Mouse (Mus musculus): ENCODE measurements at regions not wholly inside any gene's neighbourhood (a gene's known extent, or its start where the extent isn't known, plus 50 kb on each side); places are given as distances from the start of the nearest gene placed in this dataset.

DNA sequence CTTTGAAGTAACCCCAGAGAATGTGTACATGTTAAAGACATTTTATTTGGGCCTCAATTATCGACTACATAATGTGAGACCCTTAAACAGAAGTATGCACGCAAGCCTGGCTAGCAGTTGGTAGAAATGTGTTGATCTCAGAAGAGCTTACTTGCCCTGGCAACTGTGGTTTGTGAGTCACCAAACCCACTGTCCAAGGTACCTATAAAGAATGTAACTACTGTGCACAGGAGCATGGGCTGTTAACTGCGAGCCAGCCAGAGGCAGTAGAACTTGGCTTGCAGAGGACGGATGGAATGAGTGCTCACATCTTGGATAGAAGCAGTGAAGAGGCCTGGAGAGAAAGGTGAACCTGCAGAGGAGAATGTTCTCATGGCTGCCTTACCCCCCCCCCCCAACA lies 129.9 kb downstream of the Irs2 start:
- in situ Hi-C loops (cut with MboI; ENCODE audit: unreplicated experiment in 2 of 2): no loop called here

DNA sequence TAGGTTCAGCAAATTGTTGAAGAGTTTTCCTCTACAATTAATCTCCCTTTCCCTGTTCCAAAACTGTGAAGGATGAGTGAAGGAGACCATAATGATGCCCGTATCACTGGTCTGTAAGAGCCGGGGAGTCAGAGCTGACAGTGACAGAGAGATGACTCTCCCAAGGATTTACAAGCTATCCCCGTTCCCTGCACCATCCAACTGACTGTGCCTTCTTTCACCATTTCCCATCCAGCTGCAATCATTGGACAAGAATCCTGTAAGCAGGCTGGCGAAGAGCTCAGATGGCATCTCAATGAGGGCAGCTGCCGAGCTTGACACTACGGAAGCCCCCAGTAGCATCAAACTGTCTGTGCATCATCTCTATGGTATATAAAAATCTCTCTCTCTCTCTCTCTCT lies 133.1 kb downstream of the Irs2 start:
- in situ Hi-C loops (cut with MboI; ENCODE audit: unreplicated experiment in 2 of 2): no loop called here

GRCm38 (mm10) chr8:10871451-10871850 lies 136.8 kb downstream of the Irs2 start:
- in situ Hi-C loops (cut with MboI; ENCODE audit: unreplicated experiment in 2 of 2): no loop called here

- in situ Hi-C loops (cut with MboI; ENCODE audit: unreplicated experiment in 2 of 2): no loop called here
These were observed 137.7 kb downstream of the Irs2 start for GRCm38 (mm10) chr8:10870423-10871055.

GRCm38 (mm10) chr8:10869866-10870265 lies 138.4 kb downstream of the Irs2 start:
- in situ Hi-C loops (cut with MboI; ENCODE audit: unreplicated experiment in 2 of 2): no loop called here

DNA sequence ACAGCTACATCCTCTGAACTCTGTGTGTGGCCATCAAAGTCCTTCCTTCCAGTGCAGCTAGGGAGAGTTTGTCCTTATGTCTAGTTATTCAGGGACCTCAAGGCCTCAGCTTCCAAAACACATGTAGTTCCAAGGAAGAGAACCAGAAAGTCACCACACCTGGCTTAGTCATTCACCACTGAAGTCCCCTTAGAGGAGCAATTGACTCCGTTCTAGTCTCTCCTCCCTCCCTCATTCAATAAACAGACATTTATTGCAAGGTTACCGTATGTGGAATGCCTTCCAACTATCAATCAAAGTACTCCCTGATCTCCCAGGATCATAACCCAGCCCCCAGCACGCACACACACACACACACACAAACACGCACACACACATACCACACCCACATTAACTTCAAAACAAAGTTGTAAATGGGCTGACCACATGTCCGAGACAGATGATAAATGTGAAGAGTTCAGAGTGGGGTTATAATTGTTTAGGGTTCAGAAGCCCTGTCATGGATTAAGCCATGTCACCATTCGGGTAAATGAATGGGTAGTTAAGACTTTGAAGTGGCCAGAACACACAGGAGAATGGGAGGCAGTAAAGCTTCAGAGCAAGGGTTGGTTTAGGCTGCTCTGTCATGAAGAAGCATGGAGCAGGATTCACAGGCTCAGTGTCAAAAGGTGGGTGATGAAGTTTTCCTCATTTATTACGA lies 141.4 kb downstream of the Irs2 start:
- in situ Hi-C loops (cut with MboI; ENCODE audit: unreplicated experiment in 2 of 2): no loop called here

- in situ Hi-C loops (cut with MboI; ENCODE audit: unreplicated experiment in 2 of 2): no loop called here
These were observed 142.2 kb downstream of the Irs2 start for GRCm38 (mm10) chr8:10865941-10866513.

GRCm38 (mm10) chr8:10865415-10865821 lies 142.8 kb downstream of the Irs2 start:
- in situ Hi-C loops (cut with MboI; ENCODE audit: unreplicated experiment in 2 of 2): no loop called here

DNA sequence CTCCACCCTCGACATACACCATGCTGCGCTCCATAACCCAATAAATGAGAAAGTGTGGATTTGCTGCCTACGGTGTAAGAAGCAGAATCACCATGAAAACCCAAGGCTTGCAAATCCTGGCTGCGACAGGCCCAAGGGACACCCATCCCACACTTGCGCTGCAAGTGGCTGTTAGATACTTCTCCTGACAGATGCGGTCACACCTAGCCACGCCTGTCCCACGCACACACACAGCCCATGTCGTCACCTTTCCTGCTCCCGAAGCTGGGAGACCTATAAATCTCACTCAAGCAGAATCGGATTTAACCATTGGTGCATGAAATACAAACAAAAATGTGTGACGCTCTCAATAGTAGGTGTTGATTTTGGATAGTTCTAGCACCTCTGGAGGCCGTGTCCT lies 145.8 kb downstream of the Irs2 start:
- in situ Hi-C loops (cut with MboI; ENCODE audit: unreplicated experiment in 2 of 2): no loop called here

DNA sequence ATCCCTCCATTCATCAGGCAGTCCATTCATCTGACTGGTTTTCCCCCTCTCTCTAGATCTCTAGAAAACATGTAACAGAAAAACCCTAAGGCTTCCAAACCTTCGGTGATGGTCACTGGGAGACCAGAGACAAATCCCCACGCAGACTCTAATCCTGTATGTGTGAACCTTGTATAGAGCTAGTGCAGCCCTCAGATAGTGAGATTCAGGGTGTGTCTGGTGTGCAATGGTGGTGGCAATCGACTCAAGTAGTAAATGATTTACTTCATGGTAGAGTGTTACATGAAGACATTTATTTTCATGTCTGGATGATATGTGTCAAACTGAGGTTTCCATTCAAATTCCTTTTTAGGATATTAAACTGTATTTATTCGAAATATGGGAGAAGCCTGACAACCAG lies 147.4 kb downstream of the Irs2 start:
- in situ Hi-C loops (cut with MboI; ENCODE audit: unreplicated experiment in 2 of 2): no loop called here

GRCm38 (mm10) chr8:10857874-10858273 lies 150.4 kb downstream of the Irs2 start:
- in situ Hi-C loops (cut with MboI; ENCODE audit: unreplicated experiment in 2 of 2): loop anchor here in 1 of 2 experiments (5.0 kb wide), 1 partner anchor 69 kb away; no protein-coding TSS in a partner anchor

GRCm38 (mm10) chr8:10856996-10857720 lies 151.1 kb downstream of the Irs2 start:
- in situ Hi-C loops (cut with MboI; ENCODE audit: unreplicated experiment in 2 of 2): loop anchor here in 1 of 2 experiments (5.0 kb wide), 1 partner anchor 70 kb away; no protein-coding TSS in a partner anchor

GRCm38 (mm10) chr8:10855696-10856095 lies 152.6 kb downstream of the Irs2 start:
- in situ Hi-C loops (cut with MboI; ENCODE audit: unreplicated experiment in 2 of 2): loop anchor here in 1 of 2 experiments (5.0 kb wide), 1 partner anchor 72 kb away; no protein-coding TSS in a partner anchor

DNA sequence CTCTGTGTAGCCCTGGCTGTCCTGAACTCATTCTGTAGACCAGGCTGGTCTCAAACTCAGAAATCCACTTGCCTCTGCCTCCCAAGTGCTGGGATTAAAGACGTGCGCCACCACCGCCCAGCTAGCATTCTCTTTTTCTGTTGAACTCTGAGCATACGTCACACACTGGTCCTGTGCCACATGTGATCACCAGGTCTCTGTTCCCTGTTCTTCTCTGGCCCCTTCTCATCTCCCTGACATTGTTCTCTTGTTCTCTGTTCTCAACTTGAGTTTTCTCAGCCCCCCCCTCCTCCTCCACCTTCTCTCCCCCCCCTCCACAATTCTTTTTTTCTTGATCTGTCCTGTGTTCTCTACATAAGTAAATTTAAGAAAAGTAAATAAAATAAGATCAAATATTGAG lies 153.1 kb downstream of the Irs2 start:
- in situ Hi-C loops (cut with MboI; ENCODE audit: unreplicated experiment in 2 of 2): loop anchor here in 1 of 2 experiments (5.0 kb wide), 1 partner anchor 72 kb away; no protein-coding TSS in a partner anchor

DNA sequence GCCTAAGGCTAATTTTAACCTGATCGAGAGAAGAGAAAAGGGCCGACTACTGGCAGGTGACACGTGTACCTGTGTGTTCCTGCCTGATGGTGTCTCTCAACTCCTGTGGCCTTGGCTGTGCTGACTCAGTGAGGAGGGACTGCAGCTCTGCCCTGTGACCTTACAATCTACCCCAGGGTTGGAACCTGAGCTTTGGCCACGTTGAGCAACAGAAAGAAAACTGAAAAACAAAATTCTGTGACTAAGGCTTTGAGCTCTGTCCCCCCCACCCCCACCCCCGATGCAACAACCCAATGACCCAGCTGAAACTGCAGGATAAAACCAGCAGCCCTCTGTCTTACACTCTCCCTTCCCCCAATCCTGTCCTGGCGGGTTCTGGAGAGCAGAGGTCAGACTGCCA lies 153.7 kb downstream of the Irs2 start:
- in situ Hi-C loops (cut with MboI; ENCODE audit: unreplicated experiment in 2 of 2): no loop called here

DNA sequence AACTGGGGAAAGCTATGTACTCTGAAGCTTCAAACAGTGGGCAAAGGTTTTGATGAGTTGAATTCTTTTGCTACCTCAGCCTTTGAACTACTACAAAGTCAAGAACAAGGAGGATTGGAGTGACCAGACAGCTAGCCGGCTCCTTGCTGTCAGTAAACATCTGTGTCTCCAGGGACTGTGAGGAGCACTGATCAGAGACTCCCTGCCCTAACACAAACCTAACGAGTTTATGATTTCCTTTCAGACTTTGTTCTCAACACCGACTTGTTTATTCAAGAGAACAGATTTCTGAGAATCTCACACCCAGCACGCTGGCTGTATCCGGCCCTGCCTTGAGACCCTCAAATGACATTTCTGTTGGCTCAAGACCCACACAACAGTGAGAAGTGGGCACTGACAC lies 154.4 kb downstream of the Irs2 start:
- in situ Hi-C loops (cut with MboI; ENCODE audit: unreplicated experiment in 2 of 2): no loop called here

- in situ Hi-C loops (cut with MboI; ENCODE audit: unreplicated experiment in 2 of 2): loop anchor here (5.0 to 25.0 kb wide), 3 partner anchors 57 to 888 kb away; no protein-coding TSS in a partner anchor
These were observed 158.3 kb downstream of the Irs2 start for GRCm38 (mm10) chr8:10849916-10850315.

- in situ Hi-C loops (cut with MboI; ENCODE audit: unreplicated experiment in 2 of 2): loop anchor here (5.0 to 25.0 kb wide), 3 partner anchors 62 to 883 kb away; no protein-coding TSS in a partner anchor
These were observed 162.7 kb downstream of the Irs2 start for GRCm38 (mm10) chr8:10845607-10846006.

- in situ Hi-C loops (cut with MboI; ENCODE audit: unreplicated experiment in 2 of 2): loop anchor here in 1 of 2 experiments (25.0 kb wide), 2 partner anchors 671 to 879 kb away; no protein-coding TSS in a partner anchor
These were observed 167.3 kb downstream of the Irs2 start for GRCm38 (mm10) chr8:10840853-10841531.

GRCm38 (mm10) chr8:10840044-10840443 lies 168.2 kb downstream of the Irs2 start:
- in situ Hi-C loops (cut with MboI; ENCODE audit: unreplicated experiment in 2 of 2): loop anchor here in 1 of 2 experiments (25.0 kb wide), 2 partner anchors 672 to 878 kb away; no protein-coding TSS in a partner anchor
